Mouse (Mus musculus): ENCODE results near the gene Ptpre.

- TF ChIP-seq POLR2A (IDR thresholded peaks at IDR 0.05; ENCODE audit: insufficient read depth, low read length) (no peak), CTCF (IDR thresholded peaks at IDR 0.05; ENCODE audit: low read depth, low read length) (no peak), EP300 (IDR thresholded peaks at IDR 0.05; ENCODE audit: insufficient read depth, low read depth, low read length) (no peak)
Measured at GRCm38 (mm10) chr7:135523981-135524380, 13.3 kb upstream of the Ptpre start.

All from ES-Bruce4 (cell line).